Mouse (Mus musculus): ENCODE measurements around the gene Marveld1. TPM values are rescaled to one million over a fixed set of nuclear protein-coding genes. Genes with fewer than 3 reads are reported as not detected.

Gene Marveld1
- total RNA-seq (2023): 10 to 100 TPM; 23.1 to 26.5 TPM

GRCm38 (mm10) chr19:42147170-42147768, at the start of gene Marveld1:
Marveld1 (plus strand) TSS chr19:42147400.

GRCm38 (mm10) chr19:42128787-42129508, 18.3 kb upstream of the Marveld1 start, which contains the start of gene Avpi1:
Avpi1 (minus strand) TSS chr19:42129059.

GRCm38 (mm10) chr19:42163764-42164163, 16.6 kb downstream of the Marveld1 start, which contains the start of gene Zfyve27:
Zfyve27 (plus strand) TSS chr19:42163951.

Other genes with a start within 250 kb of the Marveld1 start
- gene Pgam1, start 235.5 kb upstream of the Marveld1 start, total RNA-seq (2023): 100 to 1,000 TPM; 107 to 128 TPM
- 10 to 100 TPM; 20.4 to 21.1 TPM for gene Exosc1, start 214.0 kb upstream of the Marveld1 start, total RNA-seq (2023)
- 10 to 100 TPM; 27.0 to 29.7 TPM for gene Zdhhc16, start 213.9 kb upstream of the Marveld1 start, total RNA-seq (2023)
- gene Mms19, start 166.2 kb upstream of the Marveld1 start, total RNA-seq (2023): 10 to 100 TPM; 56.1 to 70.5 TPM
- 10 to 100 TPM; 43.3 to 44.9 TPM for gene Ubtd1, start 165.6 kb upstream of the Marveld1 start, total RNA-seq (2023)
- not detected for gene Ankrd2, start 111.4 kb upstream of the Marveld1 start, total RNA-seq (2023)
- 1 to 10 TPM in 1 of 2 experiments, under 1 TPM in 1; 0.66 to 1.5 TPM for gene Hoga1, start 101.8 kb upstream of the Marveld1 start, total RNA-seq (2023)
- gene 4933411K16Rik, start 95.2 kb upstream of the Marveld1 start, total RNA-seq (2023): not detected
- gene Morn4, start 61.0 kb upstream of the Marveld1 start, total RNA-seq (2023): not detected
- 10 to 100 TPM; 66.9 to 77.0 TPM for gene Pi4k2a, start 56.9 kb upstream of the Marveld1 start, total RNA-seq (2023)
- gene Avpi1, start 18.3 kb upstream of the Marveld1 start, total RNA-seq (2023): 10 to 100 TPM; 13.1 to 25.3 TPM
- gene Zfyve27, start 16.6 kb downstream of the Marveld1 start, total RNA-seq (2023): 10 to 100 TPM; 45.9 to 49.9 TPM
- not detected for gene Sfrp5, start 54.9 kb downstream of the Marveld1 start, total RNA-seq (2023)
- not detected for gene Golga7b, start 100.2 kb downstream of the Marveld1 start, total RNA-seq (2023)